Mouse (Mus musculus) erythroblast, embryonic 14.5 days (primary cell): ENCODE results near the gene Pyroxd2.

ENCODE experiments used
- GATA1 ChIP-seq: IDR thresholded peaks from 2 replicates; pipeline ENCODE4 v1.6.1; 2012; ENCODE audit warnings: low read length, inconsistent platforms, mixed read lengths
- TAL1 ChIP-seq: IDR thresholded peaks from 3 replicates; pipeline ENCODE4 v1.6.1; 2012; ENCODE audit warnings: low read length, inconsistent platforms, mixed read lengths

- TF ChIP-seq GATA1: no peak
- TF ChIP-seq TAL1: no peak
These were observed 24.2 kb upstream of the Pyroxd2 start for GRCm38 (mm10) chr19:42776813-42777212.
